Mouse (Mus musculus) gonadal fat pad, adult 2 months (tissue): Measurements from ENCODE around the gene Atp5mpl. TPM values are rescaled to one million over a fixed set of nuclear protein-coding genes. Genes with fewer than 3 reads are reported as not detected.

ENCODE experiments used
- DNase-seq: peaks from one replicate; pipeline ENCODE4 v3.0.0-alpha.2; 2012; ENCODE audit warnings: low read depth
- polyA plus RNA-seq: library from polyadenylated mRNA; depleted of rRNA; stranded (reverse); fragments of >200 nt; gene quantifications from 2 replicates; pipeline ENCODE4 v1.2.3, GENCODE M21; 2012; rRNA removed

Atp5mpl gene
- 50.1 and 87.7 TPM in 2 replicates for polyA plus RNA-seq

GRCm38 (mm10) chr12:111966683-111967173 is at the start of gene Atp5mpl:
Gene Atp5mpl (minus strand): TSS chr12:111966977.
- DNase-seq: no peak

- DNase-seq: no peak
Measured at GRCm38 (mm10) chr12:112016346-112016745, 49.6 kb upstream of the Atp5mpl start.

GRCm38 (mm10) chr12:112013271-112013801 is 46.6 kb upstream of the Atp5mpl start:
- no peak for DNase-seq

- no peak for DNase-seq
Measured at GRCm38 (mm10) chr12:112012511-112013270, 45.9 kb upstream of the Atp5mpl start.

- no peak for DNase-seq
Measured at GRCm38 (mm10) chr12:112001223-112001622, 34.4 kb upstream of the Atp5mpl start.

- DNase-seq: no peak
Measured at GRCm38 (mm10) chr12:111999735-112000134, 33.0 kb upstream of the Atp5mpl start.

GRCm38 (mm10) chr12:111995161-111995560 is 28.4 kb upstream of the Atp5mpl start:
- DNase-seq: no peak

- DNase-seq: no peak
Measured at GRCm38 (mm10) chr12:111992626-111993025, 25.8 kb upstream of the Atp5mpl start.

- no peak for DNase-seq
Measured at GRCm38 (mm10) chr12:111986756-111987155, 20.0 kb upstream of the Atp5mpl start.

GRCm38 (mm10) chr12:111983165-111983564 is 16.4 kb upstream of the Atp5mpl start:
- no peak for DNase-seq

- DNase-seq: no peak
Measured at GRCm38 (mm10) chr12:111981831-111982230, 15.1 kb upstream of the Atp5mpl start.

GRCm38 (mm10) chr12:111980887-111981367 is 14.2 kb upstream of the Atp5mpl start, which contains the start of gene Rd3l:
Gene Rd3l (minus strand): TSS chr12:111981317.
- DNase-seq: no peak

GRCm38 (mm10) chr12:111978274-111978673 is 11.5 kb upstream of the Atp5mpl start:
- no peak for DNase-seq

GRCm38 (mm10) chr12:111977138-111977537 is 10.4 kb upstream of the Atp5mpl start:
- no peak for DNase-seq

GRCm38 (mm10) chr12:111974578-111974977 is 7.8 kb upstream of the Atp5mpl start:
- DNase-seq: no peak

- no peak for DNase-seq
Measured at GRCm38 (mm10) chr12:111972504-111972903, 5.7 kb upstream of the Atp5mpl start.

GRCm38 (mm10) chr12:111971231-111971686 is 4.5 kb upstream of the Atp5mpl start, which contains the start of gene Tdrd9:
Gene Tdrd9 (plus strand): TSS chr12:111971559.
- DNase-seq: no peak

- DNase-seq: no peak
Measured at GRCm38 (mm10) chr12:111970085-111970484, 3.3 kb upstream of the Atp5mpl start.

- no peak for DNase-seq
Measured at GRCm38 (mm10) chr12:111963339-111963738, 3.4 kb downstream of the Atp5mpl start.

GRCm38 (mm10) chr12:111958101-111958865 is 8.5 kb downstream of the Atp5mpl start:
- no peak for DNase-seq

GRCm38 (mm10) chr12:111956173-111956572 is 10.6 kb downstream of the Atp5mpl start:
- DNase-seq: no peak

- no peak for DNase-seq
Measured at GRCm38 (mm10) chr12:111951701-111952100, 15.1 kb downstream of the Atp5mpl start.
